Mouse (Mus musculus): ENCODE results near the gene Tra2a. TPM values are rescaled to one million over a fixed set of nuclear protein-coding genes. Genes with fewer than 3 reads are reported as not detected.
A peak's percentile ranks its signal among the peaks of the same experiment; 100 is the strongest.

The Tra2a gene
- polyA plus RNA-seq, 2 experiments, result 43.3 to 210 TPM

DNA sequence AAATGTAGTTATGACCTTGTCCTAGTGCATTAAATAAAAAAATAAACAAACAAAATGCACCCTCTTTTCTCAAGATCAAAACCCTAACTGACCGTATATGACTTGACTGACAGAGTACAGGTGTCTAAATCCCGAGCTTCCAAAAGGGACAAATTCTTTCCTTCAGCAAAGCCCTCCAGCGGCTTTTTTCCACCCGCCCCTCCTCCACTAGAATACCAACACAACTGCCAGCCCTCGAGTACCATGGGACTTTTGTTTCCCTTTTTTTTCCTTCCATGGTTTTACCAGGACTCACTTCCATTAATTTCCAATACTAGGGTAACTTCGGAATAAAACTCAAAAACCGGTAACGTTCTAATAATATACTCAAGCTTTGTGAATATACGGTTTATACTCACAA lies 1.4 kb downstream of the Tra2a start:
- 1% methylated on average over 9 of the region's 9 CpGs for WGBS
- Histone ChIP-seq H3K36me3 (ENCODE audit: control insufficient read depth, insufficient read depth, low read length) (no peaks in the 10 kb centered on the region), H3K4me3 (replicated peaks; ENCODE audit: low read length) (peak overlapping the region; percentile 96), H3K27me3 (ENCODE audit: control insufficient read depth, insufficient read depth, low read length) (no peaks in the 10 kb centered on the region), H3K4me1 (ENCODE audit: control insufficient read depth, insufficient read depth, low read length) (peaks cover 16% of the 10 kb centered on the region), H3K9ac (ENCODE audit: low read depth, low read length, severe bottlenecking) (peak overlapping the region; percentile 99), H3K4me2 (replicated peaks; ENCODE audit: low read depth, low read length, severe bottlenecking) (peak overlapping the region; percentile 57), H3K27ac (replicated peaks; ENCODE audit: low read depth, low read length) (no peak overlapping the region), H3K9me3 (ENCODE audit: control insufficient read depth, low read length) (no peaks in the 10 kb centered on the region)
- ATAC-seq (ENCODE audit: low FRiP score, low read depth) (no peak), DNase-seq (ENCODE audit: low spot score) (peak; percentile 49)
- no peak for TF ChIP-seq POLR2A (IDR thresholded peaks at IDR 0.05; ENCODE audit: borderline replicate concordance, extremely low read depth, insufficient read depth, insufficient read length)

DNA sequence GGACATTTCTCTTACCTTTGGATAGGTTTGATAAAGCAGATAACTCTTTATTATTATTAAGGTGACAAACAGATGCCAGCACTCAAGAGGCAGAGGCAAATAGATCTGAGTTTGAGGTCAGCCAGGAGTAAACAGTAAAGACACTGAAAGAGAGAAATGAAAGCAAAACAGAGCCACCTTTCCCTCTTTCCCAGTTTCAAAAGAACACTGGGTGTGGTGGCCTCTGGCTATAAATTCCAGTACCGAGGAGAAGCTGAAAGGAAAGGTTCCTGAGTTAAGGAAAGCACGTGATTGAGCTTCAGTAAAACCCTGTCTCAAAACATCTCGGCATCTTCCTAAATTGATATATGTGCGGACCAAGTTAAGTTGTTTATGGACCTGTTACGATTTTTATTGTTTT lies 4.1 kb downstream of the Tra2a start:
- 0 out of 2 replicates have a peak overlapping the region, but pooled peaks have one; percentile 4 for H3K4me2 ChIP-seq (replicated peaks; ENCODE audit: low read depth, low read length, severe bottlenecking)
- TF ChIP-seq POLR2A (IDR thresholded peaks at IDR 0.05; ENCODE audit: borderline replicate concordance, extremely low read depth, insufficient read depth, insufficient read length), result no peak
- no peak overlapping the region for H3K4me3 ChIP-seq (replicated peaks; ENCODE audit: low read length)
- 13% methylated on average over 5 of the region's 5 CpGs for WGBS
- peaks cover 16% of the 10 kb centered on the region for H3K4me1 ChIP-seq (ENCODE audit: control insufficient read depth, insufficient read depth, low read length)
- no peak for DNase-seq (ENCODE audit: low spot score)
- H3K9ac ChIP-seq (ENCODE audit: low read depth, low read length, severe bottlenecking), result no peak overlapping the region
- no peak overlapping the region for H3K27ac ChIP-seq (replicated peaks; ENCODE audit: low read depth, low read length)
- no peaks in the 10 kb centered on the region for H3K27me3 ChIP-seq (ENCODE audit: control insufficient read depth, insufficient read depth, low read length)
- no peak for ATAC-seq (ENCODE audit: low FRiP score, low read depth)
- H3K9me3 ChIP-seq (ENCODE audit: control insufficient read depth, low read length), result no peaks in the 10 kb centered on the region
- H3K36me3 ChIP-seq (ENCODE audit: control insufficient read depth, insufficient read depth, low read length), result no peaks in the 10 kb centered on the region

DNA sequence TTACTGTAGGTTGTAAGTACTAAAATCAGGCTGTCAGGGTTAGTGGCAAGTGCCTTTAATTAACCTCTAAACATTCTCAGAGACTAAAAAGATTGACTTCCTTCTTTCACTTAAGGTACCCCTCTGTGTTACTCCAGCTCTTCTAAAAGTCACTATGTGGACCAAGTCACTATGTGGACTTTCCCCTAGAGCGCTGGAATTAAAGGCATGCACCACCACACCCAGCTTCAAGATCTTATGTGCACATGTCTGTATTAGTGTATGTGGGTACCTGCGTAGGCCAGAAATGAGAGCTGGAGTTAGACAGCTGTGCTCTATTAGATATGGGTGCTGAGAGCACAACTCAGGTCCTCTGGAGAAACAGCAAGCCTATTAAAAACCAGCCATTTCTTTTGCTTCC lies 6.0 kb downstream of the Tra2a start:
- Histone ChIP-seq H3K9ac (ENCODE audit: low read depth, low read length, severe bottlenecking) (no peak overlapping the region), H3K4me3 (replicated peaks; ENCODE audit: low read length) (no peak overlapping the region), H3K9me3 (ENCODE audit: control insufficient read depth, low read length) (no peaks in the 10 kb centered on the region), H3K27ac (replicated peaks; ENCODE audit: low read depth, low read length) (no peak overlapping the region), H3K36me3 (ENCODE audit: control insufficient read depth, insufficient read depth, low read length) (no peaks in the 10 kb centered on the region), H3K4me2 (replicated peaks; ENCODE audit: low read depth, low read length, severe bottlenecking) (no peak overlapping the region), H3K4me1 (ENCODE audit: control insufficient read depth, insufficient read depth, low read length) (peaks cover 16% of the 10 kb centered on the region), H3K27me3 (ENCODE audit: control insufficient read depth, insufficient read depth, low read length) (no peaks in the 10 kb centered on the region)
- no peak for TF ChIP-seq POLR2A (IDR thresholded peaks at IDR 0.05; ENCODE audit: borderline replicate concordance, extremely low read depth, insufficient read depth, insufficient read length)
- ATAC-seq (ENCODE audit: low FRiP score, low read depth) (no peak), DNase-seq (ENCODE audit: low spot score) (no peak)
- WGBS, result 94% methylated on average over 2 of the region's 2 CpGs

DNA sequence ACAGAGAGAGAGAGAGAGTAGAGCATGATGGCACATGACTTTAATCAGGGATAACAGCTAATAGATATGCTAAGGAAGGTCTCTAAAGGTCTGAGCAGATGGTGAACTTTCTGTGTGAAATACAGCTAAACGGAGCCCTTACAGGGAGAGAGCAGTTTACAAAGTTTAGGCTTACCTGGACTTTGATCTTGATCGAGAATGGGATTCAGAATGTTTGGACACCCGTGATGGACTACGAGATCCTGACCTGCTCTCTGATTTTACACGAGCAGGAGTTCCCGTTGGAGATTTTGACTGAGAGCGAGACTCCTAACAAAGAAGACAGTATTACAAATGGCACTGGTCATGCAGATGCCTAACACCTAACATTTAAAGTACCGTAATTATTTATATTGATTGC lies 11.6 kb downstream of the Tra2a start:
- Histone ChIP-seq H3K4me3 (replicated peaks; ENCODE audit: low read length) (no peak overlapping the region), H3K36me3 (ENCODE audit: control insufficient read depth, insufficient read depth, low read length) (peaks cover 46% of the 10 kb centered on the region), H3K4me2 (replicated peaks; ENCODE audit: low read depth, low read length, severe bottlenecking) (no peak overlapping the region), H3K9me3 (ENCODE audit: control insufficient read depth, low read length) (no peaks in the 10 kb centered on the region), H3K9ac (ENCODE audit: low read depth, low read length, severe bottlenecking) (no peak overlapping the region), H3K4me1 (ENCODE audit: control insufficient read depth, insufficient read depth, low read length) (no peaks in the 10 kb centered on the region), H3K27me3 (ENCODE audit: control insufficient read depth, insufficient read depth, low read length) (no peaks in the 10 kb centered on the region), H3K27ac (replicated peaks; ENCODE audit: low read depth, low read length) (no peak overlapping the region)
- no peak for DNase-seq (ENCODE audit: low spot score)
- TF ChIP-seq POLR2A (IDR thresholded peaks at IDR 0.05; ENCODE audit: borderline replicate concordance, extremely low read depth, insufficient read depth, insufficient read length), result no peak
- WGBS, result 94% methylated on average over 8 of the region's 8 CpGs
- no peak for ATAC-seq (ENCODE audit: low FRiP score, low read depth)

DNA sequence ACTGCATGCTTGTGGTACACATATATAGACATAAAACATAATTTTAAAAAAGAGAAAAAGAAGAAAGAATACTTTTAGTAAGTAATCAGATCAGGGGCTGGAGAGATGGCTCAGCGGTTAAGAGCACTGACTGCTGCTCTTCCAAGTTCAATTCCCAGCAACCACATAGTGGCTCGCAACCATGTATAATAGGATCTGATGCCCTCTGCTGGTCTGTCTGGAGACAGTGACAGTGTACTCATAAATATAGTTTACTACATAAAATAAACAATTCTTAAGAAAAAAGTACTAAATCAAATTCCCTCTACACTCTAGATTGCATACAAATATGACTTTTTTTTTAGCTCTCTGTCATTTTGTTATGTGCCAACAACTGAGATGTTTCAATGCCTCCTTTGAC lies 12.6 kb downstream of the Tra2a start:
- no peak overlapping the region for H3K27ac ChIP-seq (replicated peaks; ENCODE audit: low read depth, low read length)
- ATAC-seq (ENCODE audit: low FRiP score, low read depth) (no peak), DNase-seq (ENCODE audit: low spot score) (no peak)
- no peaks in the 10 kb centered on the region for H3K4me1 ChIP-seq (ENCODE audit: control insufficient read depth, insufficient read depth, low read length)
- no peaks in the 10 kb centered on the region for H3K27me3 ChIP-seq (ENCODE audit: control insufficient read depth, insufficient read depth, low read length)
- H3K4me2 ChIP-seq (replicated peaks; ENCODE audit: low read depth, low read length, severe bottlenecking), result no peak overlapping the region
- no peak overlapping the region for H3K4me3 ChIP-seq (replicated peaks; ENCODE audit: low read length)
- no peaks in the 10 kb centered on the region for H3K9me3 ChIP-seq (ENCODE audit: control insufficient read depth, low read length)
- no peak overlapping the region for H3K9ac ChIP-seq (ENCODE audit: low read depth, low read length, severe bottlenecking)
- WGBS, result 97% methylated on average over 2 of the region's 2 CpGs
- no peak for TF ChIP-seq POLR2A (IDR thresholded peaks at IDR 0.05; ENCODE audit: borderline replicate concordance, extremely low read depth, insufficient read depth, insufficient read length)
- H3K36me3 ChIP-seq (ENCODE audit: control insufficient read depth, insufficient read depth, low read length), result peaks cover 55% of the 10 kb centered on the region

DNA sequence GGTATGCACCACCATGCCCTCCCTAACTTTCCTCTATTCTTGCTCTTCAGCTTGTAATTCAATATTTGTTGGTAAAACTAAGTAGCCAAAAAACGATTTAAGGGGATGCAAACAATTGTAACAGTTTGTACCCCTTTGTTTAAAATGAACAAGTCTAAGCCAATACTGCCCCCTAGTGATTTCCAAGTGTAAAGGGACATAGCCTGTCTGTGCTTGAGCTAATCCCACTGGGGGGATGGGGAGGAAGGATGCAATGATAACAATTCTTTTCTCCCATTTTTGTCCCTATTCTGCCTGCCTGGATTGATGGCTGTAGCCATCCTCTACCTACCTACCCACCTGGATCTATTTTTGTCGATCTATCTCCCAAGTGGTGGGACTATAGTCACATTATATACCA lies 16.6 kb downstream of the Tra2a start:
- Histone ChIP-seq H3K36me3 (ENCODE audit: control insufficient read depth, insufficient read depth, low read length) (peaks cover 88% of the 10 kb centered on the region), H3K27me3 (ENCODE audit: control insufficient read depth, insufficient read depth, low read length) (no peaks in the 10 kb centered on the region), H3K4me1 (ENCODE audit: control insufficient read depth, insufficient read depth, low read length) (no peaks in the 10 kb centered on the region), H3K4me2 (replicated peaks; ENCODE audit: low read depth, low read length, severe bottlenecking) (no peak overlapping the region), H3K4me3 (replicated peaks; ENCODE audit: low read length) (no peak overlapping the region), H3K9me3 (ENCODE audit: control insufficient read depth, low read length) (no peaks in the 10 kb centered on the region), H3K27ac (replicated peaks; ENCODE audit: low read depth, low read length) (no peak overlapping the region), H3K9ac (ENCODE audit: low read depth, low read length, severe bottlenecking) (no peak overlapping the region)
- 50% methylated on average over 2 of the region's 2 CpGs for WGBS
- no peak for TF ChIP-seq POLR2A (IDR thresholded peaks at IDR 0.05; ENCODE audit: borderline replicate concordance, extremely low read depth, insufficient read depth, insufficient read length)
- DNase-seq (ENCODE audit: low spot score) (peak; percentile 67), ATAC-seq (ENCODE audit: low FRiP score, low read depth) (no peak)

Data from limb, embryonic 14.5 days (tissue).